Mouse (Mus musculus) small intestine, adult 2 months (tissue): ENCODE results near the gene Tbl1x.

ENCODE experiments used
- CTCF ChIP-seq: fragments of 200-500 bp; IDR thresholded peaks from 2 replicates; pipeline ENCODE4 v1.5.1; 2012; ENCODE audit warnings: low read depth, mild to moderate bottlenecking, control low read depth, inconsistent platforms, low read length, moderate library complexity, mixed read lengths; ENCODE audit not compliant: insufficient replicate concordance, insufficient read length; ENCODE audit errors: extremely low read depth
- POLR2A ChIP-seq: fragments of 200-500 bp; IDR thresholded peaks from 2 replicates; pipeline ENCODE4 v1.6.1; 2012; ENCODE audit warnings: low read depth, mild to moderate bottlenecking, control low read depth, inconsistent platforms, low read length, moderate library complexity

DNA sequence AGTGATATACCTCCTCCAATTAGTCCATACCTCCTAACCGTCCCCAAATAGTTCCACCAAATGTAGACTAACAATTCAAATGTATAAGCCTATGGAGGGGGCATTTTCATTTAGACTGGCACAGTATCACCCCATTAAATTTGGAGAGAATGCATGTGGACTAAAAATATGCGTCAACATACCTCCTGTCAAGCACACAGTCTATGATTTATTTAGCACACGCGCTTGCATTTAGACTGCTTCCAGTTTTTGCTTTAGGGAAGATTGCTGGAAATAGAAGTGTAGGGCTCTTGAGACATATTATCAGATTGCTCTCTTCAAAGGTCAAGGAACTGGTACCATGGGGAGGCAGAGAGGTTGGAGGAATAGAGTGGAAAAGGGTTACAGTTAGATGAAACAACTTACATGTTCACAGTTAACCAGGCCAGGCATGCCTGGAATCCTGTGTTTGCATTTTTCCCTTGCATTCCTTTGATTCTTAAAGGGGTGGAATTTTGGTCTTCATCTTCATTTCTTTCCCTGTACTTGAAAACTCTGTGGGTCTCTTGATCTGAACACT, 105.0 kb downstream of the Tbl1x start:
- TF ChIP-seq POLR2A: no peak
- no peak for TF ChIP-seq CTCF
